Mouse (Mus musculus): ENCODE measurements around the gene Tuba4a. TPM values are rescaled to one million over a fixed set of nuclear protein-coding genes. Genes with fewer than 3 reads are reported as not detected.
"Not testable (repeated sequence)": the region's sequence is repeated elsewhere in the genome, so short reads cannot be mapped to it uniquely, and the experiment has no call there.

Tuba4a gene
- polyA plus RNA-seq, 1 experiment from 2014 or later = 11.9 TPM

- Histone ChIP-seq H3K4me3 (no peak overlapping the region), H3K27ac (no peak overlapping the region), H3K9ac (no peak overlapping the region), H3K27me3 (replicated peaks) (0 out of 2 replicates have a peak, but pooled peaks cover 7% of the 10 kb centered on the region), H3K4me2 (replicated peaks) (no peak overlapping the region), H3K4me1 (peaks cover 16% of the 10 kb centered on the region), H3K36me3 (peaks cover 4% of the 10 kb centered on the region; the same call in 1 of the 2 replicates), H3K9me3 (no peaks in the 10 kb centered on the region)
- 70% methylated on average over 3 of the region's 3 CpGs for WGBS
- no peak for ATAC-seq (ENCODE audit: low FRiP score, low read depth)
Observed at GRCm38 (mm10) chr1:75250498-75250897, 30.8 kb upstream of the Tuba4a start.

- Histone ChIP-seq H3K9ac (no peak overlapping the region; the same call in 1 of the 2 replicates), H3K4me3 (no peak overlapping the region), H3K9me3 (no peaks in the 10 kb centered on the region), H3K36me3 (peaks cover 18% of the 10 kb centered on the region; the same call in 1 of the 2 replicates), H3K27me3 (replicated peaks) (0 out of 2 replicates have a peak, but pooled peaks cover 5% of the 10 kb centered on the region), H3K4me2 (replicated peaks) (no peak overlapping the region), H3K27ac (no peak overlapping the region), H3K4me1 (peaks cover 14% of the 10 kb centered on the region)
- no peak for ATAC-seq (ENCODE audit: low FRiP score, low read depth)
- 63% methylated on average over 9 of the region's 9 CpGs for WGBS
Observed at GRCm38 (mm10) chr1:75248041-75248772, 28.5 kb upstream of the Tuba4a start.

GRCm38 (mm10) chr1:75247071-75247930 lies 27.6 kb upstream of the Tuba4a start:
- Histone ChIP-seq H3K4me3 (no peak overlapping the region), H3K27ac (no peak overlapping the region), H3K27me3 (replicated peaks) (no peaks in the 10 kb centered on the region), H3K4me2 (replicated peaks) (no peak overlapping the region), H3K36me3 (peaks cover 18% of the 10 kb centered on the region; the same call in 1 of the 2 replicates), H3K9ac (0 out of 2 replicates have a peak overlapping the region, but pooled peaks have one; percentile 3), H3K4me1 (peaks cover 14% of the 10 kb centered on the region), H3K9me3 (no peaks in the 10 kb centered on the region)
- WGBS = 84% methylated on average over 16 of the region's 16 CpGs
- ATAC-seq (ENCODE audit: low FRiP score, low read depth) = no peak

GRCm38 (mm10) chr1:75244836-75245235 lies 25.2 kb upstream of the Tuba4a start:
- no peaks in the 10 kb centered on the region for H3K27me3 ChIP-seq (replicated peaks)
- no peak overlapping the region for H3K4me2 ChIP-seq (replicated peaks)
- ATAC-seq (ENCODE audit: low FRiP score, low read depth) = peak; percentile 19; the same call in 1 of the 2 replicates
- no peak overlapping the region for H3K27ac ChIP-seq
- no peak overlapping the region for H3K9ac ChIP-seq
- whole genome bisulfite sequencing = 13% methylated on average over 4 of the region's 4 CpGs
- no peak overlapping the region for H3K4me3 ChIP-seq
- H3K36me3 ChIP-seq = peaks cover 30% of the 10 kb centered on the region
- no peaks in the 10 kb centered on the region for H3K9me3 ChIP-seq
- H3K4me1 ChIP-seq = 0 out of 2 replicates have a peak, but pooled peaks cover 7% of the 10 kb centered on the region

GRCm38 (mm10) chr1:75244175-75244826 lies 24.6 kb upstream of the Tuba4a start:
- ATAC-seq (ENCODE audit: low FRiP score, low read depth) = 0 out of 2 replicates have a peak, but pooled peaks have one; percentile 5
- no peak overlapping the region for H3K4me2 ChIP-seq (replicated peaks)
- H3K4me1 ChIP-seq = 0 out of 2 replicates have a peak, but pooled peaks cover 7% of the 10 kb centered on the region
- WGBS = 85% methylated on average over 12 of the region's 12 CpGs
- H3K27me3 ChIP-seq (replicated peaks) = no peaks in the 10 kb centered on the region
- H3K36me3 ChIP-seq = peaks cover 35% of the 10 kb centered on the region
- H3K4me3 ChIP-seq = no peak overlapping the region
- H3K9me3 ChIP-seq = no peaks in the 10 kb centered on the region
- no peak overlapping the region for H3K27ac ChIP-seq
- H3K9ac ChIP-seq = no peak overlapping the region

- Histone ChIP-seq H3K9ac (no peak overlapping the region), H3K4me3 (no peak overlapping the region), H3K9me3 (no peaks in the 10 kb centered on the region), H3K27me3 (replicated peaks) (no peaks in the 10 kb centered on the region), H3K4me2 (replicated peaks) (no peak overlapping the region), H3K27ac (no peak overlapping the region), H3K4me1 (0 out of 2 replicates have a peak, but pooled peaks cover 7% of the 10 kb centered on the region), H3K36me3 (peaks cover 35% of the 10 kb centered on the region)
- WGBS = 88% methylated on average over 14 of the region's 14 CpGs
- ATAC-seq (ENCODE audit: low FRiP score, low read depth) = no peak
Observed at GRCm38 (mm10) chr1:75243411-75243810, 23.7 kb upstream of the Tuba4a start.

- H3K4me1 ChIP-seq = peaks cover 13% of the 10 kb centered on the region
- no peak overlapping the region for H3K27ac ChIP-seq
- peaks cover 31% of the 10 kb centered on the region for H3K36me3 ChIP-seq
- no peak overlapping the region for H3K9ac ChIP-seq
- no peaks in the 10 kb centered on the region for H3K9me3 ChIP-seq
- no peak overlapping the region for H3K4me2 ChIP-seq (replicated peaks)
- no peaks in the 10 kb centered on the region for H3K27me3 ChIP-seq (replicated peaks)
- ATAC-seq (ENCODE audit: low FRiP score, low read depth) = no peak
- WGBS = 88% methylated on average over 10 of the region's 10 CpGs
- no peak overlapping the region for H3K4me3 ChIP-seq
Observed at GRCm38 (mm10) chr1:75239591-75239990, 19.9 kb upstream of the Tuba4a start.

GRCm38 (mm10) chr1:75236117-75237050 lies 16.7 kb upstream of the Tuba4a start, which contains the start of gene Dnajb2:
Gene Dnajb2, plus strand, starts transcription at chr1:75236406.
- peak within 1 kb of the TSS; percentile 51; the same call in 1 of the 2 replicates for H3K27ac ChIP-seq
- H3K9ac ChIP-seq = peak within 1 kb of the TSS; percentile 70
- ATAC-seq (ENCODE audit: low FRiP score, low read depth) = peak; percentile 88
- H3K4me1 ChIP-seq = peaks cover 13% of the 10 kb centered on the region
- WGBS = under 1% methylated on average over 64 of the region's 64 CpGs
- peak within 1 kb of the TSS; percentile 85 for H3K4me2 ChIP-seq (replicated peaks)
- H3K27me3 ChIP-seq (replicated peaks) = no peaks in the 10 kb centered on the region
- H3K36me3 ChIP-seq = peaks cover 16% of the 10 kb centered on the region
- peak within 1 kb of the TSS; percentile 57 for H3K4me3 ChIP-seq
- H3K9me3 ChIP-seq = no peaks in the 10 kb centered on the region

- 0 out of 2 replicates have a peak, but pooled peaks cover 3% of the 10 kb centered on the region for H3K36me3 ChIP-seq
- H3K4me1 ChIP-seq = peaks cover 13% of the 10 kb centered on the region
- WGBS = 2% methylated on average over 8 of the region's 8 CpGs
- H3K4me2 ChIP-seq (replicated peaks) = no peak overlapping the region
- H3K9ac ChIP-seq = no peak overlapping the region
- ATAC-seq (ENCODE audit: low FRiP score, low read depth) = peak; percentile 42
- H3K27me3 ChIP-seq (replicated peaks) = no peaks in the 10 kb centered on the region
- H3K27ac ChIP-seq = no peak overlapping the region
- H3K4me3 ChIP-seq = no peak overlapping the region
- H3K9me3 ChIP-seq = no peaks in the 10 kb centered on the region
Observed at GRCm38 (mm10) chr1:75234606-75235005, 14.9 kb upstream of the Tuba4a start.

- 65% methylated on average over 4 of the region's 4 CpGs for WGBS
- H3K4me3 ChIP-seq = not testable (repeated sequence)
Observed at GRCm38 (mm10) chr1:75232489-75232888, 12.8 kb upstream of the Tuba4a start.

GRCm38 (mm10) chr1:75231664-75232152 lies 12.0 kb upstream of the Tuba4a start, which contains the start of gene A630095N17Rik:
Gene A630095N17Rik, minus strand, starts transcription at chr1:75232102.
- Histone ChIP-seq H3K27me3 (replicated peaks) (no peaks in the 10 kb centered on the region), H3K4me1 (peaks cover 5% of the 10 kb centered on the region), H3K9ac (no peak within 1 kb of the TSS), H3K36me3 (no peaks in the 10 kb centered on the region), H3K4me3 (no peak within 1 kb of the TSS), H3K9me3 (no peaks in the 10 kb centered on the region), H3K4me2 (replicated peaks) (no peak within 1 kb of the TSS), H3K27ac (no peak within 1 kb of the TSS)
- no peak for ATAC-seq (ENCODE audit: low FRiP score, low read depth)
- 74% methylated on average over 5 of the region's 5 CpGs for WGBS

More at GRCm38 (mm10) chr1:75232489-75232888, 12.8 kb upstream of the Tuba4a start:
- H3K9ac ChIP-seq; ATAC-seq (ENCODE audit: low FRiP score, low read depth); H3K36me3 ChIP-seq; H3K27me3 ChIP-seq (replicated peaks); H3K4me2 ChIP-seq (replicated peaks); H3K9me3 ChIP-seq; H3K27ac ChIP-seq: not testable (repeated sequence)
- peaks cover 13% of the 10 kb centered on the region for H3K4me1 ChIP-seq
